Mouse (Mus musculus) adrenal gland, postnatal 25 days (tissue): ENCODE results near the gene Itpr1. TPM values are rescaled to one million over a fixed set of nuclear protein-coding genes. Genes with fewer than 3 reads are reported as not detected.

Source experiments
- DNase-seq: peaks from one replicate; pipeline ENCODE4 v3.0.0; 2021; ENCODE audit warnings: mixed read lengths
- total RNA-seq: library from RNA; stranded (reverse); gene quantifications from 2 replicates; pipeline ENCODE4 v1.2.3, GENCODE M21; 2021

Gene Itpr1
- total RNA-seq, 1 experiment from 2014 or later, result 168 TPM

DNA sequence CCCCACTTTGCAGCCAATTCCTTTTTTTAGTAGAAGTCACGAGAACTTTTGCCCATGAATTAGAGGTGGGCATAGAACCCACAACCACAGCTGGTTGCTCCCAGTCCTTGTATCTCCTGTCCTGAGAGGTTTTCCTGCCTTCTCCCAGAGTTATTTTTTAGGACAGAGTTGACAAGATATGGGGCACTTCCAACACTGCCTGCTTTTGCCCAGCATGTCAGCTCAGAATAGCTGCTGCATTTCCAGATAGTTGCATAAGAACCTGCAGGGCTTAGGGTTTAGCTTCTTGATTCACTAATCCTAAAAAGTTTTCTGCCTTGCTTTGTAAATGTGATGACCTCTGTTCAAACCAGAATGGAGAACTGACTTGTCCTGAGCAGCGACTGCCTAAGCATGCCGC lies 185.1 kb downstream of the Itpr1 start:
- no peak for DNase-seq

DNA sequence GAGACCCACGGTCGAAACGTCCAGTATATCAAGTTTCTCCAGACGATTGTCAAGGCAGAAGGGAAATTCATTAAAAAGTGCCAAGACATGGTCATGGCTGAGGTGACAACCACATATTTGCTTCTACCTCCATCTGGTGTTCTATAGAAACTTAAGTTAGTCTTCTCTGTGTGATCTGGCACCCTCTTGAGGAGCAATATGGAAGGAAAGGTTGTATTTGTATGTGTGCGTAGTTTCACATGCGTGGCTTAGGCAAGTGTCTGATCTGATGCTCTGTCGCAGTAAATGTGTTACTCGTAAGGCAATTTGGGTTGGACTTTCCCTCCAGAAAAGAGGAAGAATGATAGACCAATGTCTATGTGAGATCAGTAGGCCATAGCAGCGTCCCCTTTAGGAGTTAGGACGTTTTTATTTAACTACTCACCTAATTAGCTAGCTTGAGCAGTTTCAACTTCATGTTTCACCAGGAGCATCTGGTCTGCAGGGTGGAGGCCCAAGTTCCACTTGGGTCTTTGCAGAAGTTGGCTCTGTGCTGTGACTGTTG lies 188.6 kb downstream of the Itpr1 start:
- DNase-seq, result no peak

DNA sequence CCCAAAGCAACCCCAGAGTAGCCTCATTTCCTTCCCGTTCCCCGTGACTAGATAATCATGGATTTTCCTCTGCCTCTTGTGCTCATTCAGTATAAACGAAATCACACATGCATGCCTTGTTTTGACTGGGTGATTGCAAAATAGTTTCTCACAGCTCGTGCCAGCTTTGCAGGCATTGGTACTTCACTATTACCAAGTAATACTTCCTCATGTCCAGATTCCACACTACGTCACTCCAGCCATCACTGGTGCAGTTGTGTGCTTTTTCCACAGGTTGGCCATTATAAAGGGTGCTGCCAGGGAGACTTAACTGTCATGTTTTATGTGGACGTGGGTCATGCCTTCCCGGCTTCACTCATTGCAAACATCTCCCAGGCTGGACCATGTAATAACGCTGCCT lies 191.8 kb downstream of the Itpr1 start:
- DNase-seq, result no peak

DNA sequence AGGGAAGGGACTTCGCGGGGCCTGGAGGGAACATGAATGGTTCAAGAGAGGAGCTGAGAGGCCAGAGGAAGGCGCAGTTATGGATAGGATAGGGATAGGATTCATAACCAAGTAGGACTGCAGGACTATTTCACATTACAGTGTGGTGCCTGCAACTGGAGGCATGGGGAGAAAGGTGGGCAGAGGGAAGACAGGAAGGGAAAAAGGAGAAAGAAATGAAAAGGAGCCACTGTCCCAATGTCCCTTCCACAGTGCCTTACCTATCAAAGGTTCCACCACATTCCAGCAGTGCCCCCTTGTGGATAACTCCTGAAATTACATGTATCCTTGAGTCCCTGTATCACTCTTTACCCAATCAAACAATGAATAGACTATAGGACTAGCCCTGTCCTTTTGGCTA lies 195.2 kb downstream of the Itpr1 start:
- DNase-seq, result peak; percentile 18

DNA sequence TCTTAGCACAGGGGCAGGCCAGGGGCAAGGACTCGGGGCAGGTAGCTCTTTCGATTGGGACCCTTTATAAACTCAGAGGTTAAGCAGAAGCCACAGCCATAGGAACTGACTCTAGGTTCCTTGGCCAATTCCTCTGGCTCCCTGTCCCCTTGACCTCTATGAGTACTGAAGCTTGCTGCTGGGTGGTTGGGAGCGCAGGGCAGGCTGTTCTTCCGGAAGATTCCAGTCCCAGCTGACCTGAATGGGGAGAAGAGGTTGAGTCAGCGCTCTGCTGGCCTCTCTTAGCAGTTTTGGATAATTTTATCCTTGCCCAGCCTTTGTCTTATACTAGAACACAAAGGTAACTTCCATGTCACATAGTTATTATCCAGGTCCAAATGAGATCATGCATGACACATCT lies 195.8 kb downstream of the Itpr1 start:
- DNase-seq, result peak; percentile 8

DNA sequence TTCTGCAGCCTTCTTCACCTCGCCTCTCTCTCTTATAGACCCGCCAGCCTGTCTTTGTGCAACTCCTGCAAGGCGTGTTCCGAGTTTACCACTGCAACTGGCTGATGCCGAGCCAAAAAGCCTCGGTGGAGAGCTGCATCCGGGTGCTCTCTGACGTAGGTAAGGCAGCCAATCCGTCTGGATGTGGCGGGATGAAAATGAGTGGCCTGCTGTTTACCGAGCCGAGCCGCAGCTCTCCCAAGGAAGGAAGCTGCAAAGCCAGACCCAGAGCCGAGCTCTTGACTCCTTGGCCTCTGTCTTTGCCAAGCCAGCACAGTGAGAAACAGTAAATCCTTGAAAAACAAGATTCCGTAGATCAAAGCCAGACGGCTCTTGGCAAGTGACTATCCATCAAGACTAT lies 197.9 kb downstream of the Itpr1 start:
- peak; percentile 27 for DNase-seq

DNA sequence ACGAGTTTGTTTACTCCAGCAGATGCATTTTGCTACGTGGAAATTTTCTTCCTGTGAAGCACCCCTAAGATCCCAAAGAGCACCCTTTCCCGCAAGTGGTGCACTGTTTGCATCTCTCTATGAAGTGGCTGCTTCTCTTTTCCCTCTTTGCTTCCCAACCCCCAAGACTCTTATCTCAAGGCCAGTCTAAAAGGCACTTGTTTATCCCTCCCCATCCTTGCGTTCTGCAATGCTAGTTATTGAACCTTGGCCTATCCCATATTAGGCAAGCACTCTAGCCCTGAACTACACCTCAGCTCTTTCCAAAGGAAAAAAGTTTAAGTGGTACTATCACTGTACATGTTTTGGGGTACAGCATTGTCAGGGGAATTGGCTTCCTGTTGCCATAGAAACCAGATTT lies 198.3 kb downstream of the Itpr1 start:
- no peak for DNase-seq

DNA sequence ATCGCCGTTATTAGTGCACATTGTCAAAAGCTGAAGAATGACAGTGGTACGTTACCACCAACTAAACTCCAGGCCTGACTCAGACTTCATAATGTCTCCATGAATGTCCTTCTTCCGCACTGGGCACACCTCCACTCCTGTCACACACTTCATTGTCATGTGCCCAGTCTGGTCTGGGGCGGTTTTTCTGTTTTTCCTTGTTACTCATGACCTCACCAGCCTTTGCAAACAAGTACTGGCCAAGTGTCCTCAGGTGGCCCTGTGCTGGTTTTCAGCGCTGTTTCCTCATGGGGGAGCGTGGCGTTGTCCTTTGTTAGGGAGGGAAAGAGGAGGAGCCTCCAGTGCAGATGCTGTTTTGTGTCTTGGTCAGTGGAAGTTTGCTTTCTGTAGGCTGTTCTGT lies 200.1 kb downstream of the Itpr1 start:
- DNase-seq, result no peak

DNA sequence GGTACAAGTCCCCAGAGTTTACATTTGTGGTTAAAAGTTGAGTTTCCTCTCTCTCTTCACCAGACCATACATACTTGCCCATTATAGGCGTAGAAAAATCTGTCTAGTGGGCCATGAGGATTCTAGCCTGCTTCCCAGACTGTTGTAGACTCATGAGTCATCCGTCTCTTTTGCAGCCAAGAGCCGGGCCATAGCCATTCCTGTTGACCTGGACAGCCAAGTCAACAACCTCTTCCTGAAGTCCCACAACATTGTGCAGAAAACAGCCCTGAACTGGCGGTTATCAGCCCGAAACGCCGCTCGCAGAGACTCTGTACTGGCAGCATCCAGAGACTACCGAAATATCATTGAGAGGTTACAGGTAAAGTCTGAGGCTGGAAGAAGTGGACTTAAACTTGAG lies 200.7 kb downstream of the Itpr1 start:
- no peak for DNase-seq

DNA sequence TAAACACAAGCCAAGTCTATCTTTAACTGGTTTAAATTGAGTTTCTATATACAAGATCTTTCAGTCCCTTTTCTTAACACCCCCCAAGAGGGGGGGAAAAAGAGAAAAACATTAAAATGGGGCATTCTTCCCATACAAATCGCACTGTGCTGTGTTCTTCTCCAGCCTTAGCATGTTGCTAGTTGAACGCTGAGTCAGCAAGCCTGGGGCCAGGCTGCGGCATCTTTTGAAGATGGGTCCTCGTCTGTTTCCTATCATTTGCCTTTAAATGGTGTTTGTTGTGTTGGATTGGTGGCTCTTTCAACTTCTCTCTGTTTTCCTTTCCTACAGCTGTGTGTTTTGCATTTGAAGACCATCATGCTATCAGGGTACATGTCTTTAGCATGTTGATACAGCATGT lies 203.0 kb downstream of the Itpr1 start:
- no peak for DNase-seq

DNA sequence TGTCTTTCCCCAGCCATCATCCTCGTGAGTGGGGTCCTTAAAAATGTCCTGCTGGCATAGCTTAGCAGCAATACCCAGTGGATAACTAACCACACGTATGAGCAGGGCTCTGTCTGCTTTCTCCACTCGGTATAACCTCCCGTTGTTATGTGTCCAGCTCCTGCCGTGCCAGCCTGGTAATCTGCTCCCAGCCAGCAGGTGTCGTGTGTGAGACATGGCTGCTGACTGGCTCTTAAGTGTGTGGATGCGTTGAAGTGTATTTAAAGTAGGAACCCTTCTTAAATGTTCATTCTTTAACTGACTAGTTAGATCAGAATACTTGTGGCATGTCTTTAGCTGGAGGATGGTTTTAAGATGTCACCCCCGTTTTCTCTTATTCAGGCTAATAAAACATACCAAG lies 204.6 kb downstream of the Itpr1 start:
- peak; percentile 61 for DNase-seq

DNA sequence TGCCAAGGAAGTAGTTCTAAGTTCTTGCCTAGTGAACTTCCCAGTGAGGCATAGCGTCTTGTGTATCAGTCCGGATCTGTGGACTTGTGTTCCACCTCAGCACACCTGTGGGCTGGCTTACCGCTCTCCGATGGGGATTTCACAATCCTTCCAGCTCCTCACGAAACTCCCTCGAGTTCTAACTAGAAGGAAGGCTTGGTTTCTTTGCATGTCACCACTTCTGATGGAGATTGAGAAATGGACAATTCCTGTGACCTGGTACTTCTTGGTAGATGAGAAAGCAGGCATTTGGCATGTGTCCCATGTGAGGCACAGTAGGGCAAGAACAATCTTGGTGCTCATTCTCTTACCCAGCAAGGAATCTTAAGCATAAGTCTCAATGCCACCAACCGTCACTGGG lies 205.3 kb downstream of the Itpr1 start:
- no peak for DNase-seq

DNA sequence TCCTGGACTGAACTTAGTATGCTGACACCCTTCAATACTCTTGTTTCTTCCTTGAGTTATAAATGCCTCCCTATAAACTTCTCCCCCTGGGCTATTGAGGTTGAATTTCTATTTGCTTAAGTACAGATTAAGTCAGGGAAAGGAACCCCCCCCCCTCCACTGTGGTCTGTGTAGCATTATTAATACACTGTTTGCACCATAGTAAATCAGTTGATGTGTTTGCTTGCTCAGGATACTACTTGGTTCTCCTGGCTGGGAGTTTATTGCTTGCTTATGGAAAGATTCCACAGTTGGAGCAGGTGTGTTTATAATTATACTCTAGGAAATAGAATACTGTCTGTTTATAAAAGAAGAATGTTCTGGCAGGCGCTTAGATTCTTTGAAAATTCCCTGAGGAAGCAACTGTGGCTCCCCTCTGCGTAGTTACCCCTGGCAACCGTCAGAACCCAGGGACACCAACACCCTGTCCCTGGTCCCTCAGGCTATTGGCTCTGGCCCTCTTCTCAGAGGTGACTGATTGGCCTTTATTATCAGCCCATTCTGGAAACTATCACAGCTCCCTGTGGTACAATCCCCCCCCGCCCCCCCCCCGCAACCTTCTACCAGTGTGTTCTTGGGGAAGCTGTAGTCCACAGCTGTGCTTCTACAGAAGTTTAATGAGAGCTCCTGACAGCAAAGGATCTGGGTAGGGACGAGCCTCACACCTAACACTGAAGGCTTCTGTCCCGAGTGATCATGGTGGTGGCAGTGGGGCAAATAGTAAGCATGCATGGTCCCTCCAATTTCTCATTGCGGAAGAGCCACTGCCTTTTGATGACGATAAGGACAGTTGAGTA lies 212.1 kb downstream of the Itpr1 start:
- DNase-seq, result no peak

DNA sequence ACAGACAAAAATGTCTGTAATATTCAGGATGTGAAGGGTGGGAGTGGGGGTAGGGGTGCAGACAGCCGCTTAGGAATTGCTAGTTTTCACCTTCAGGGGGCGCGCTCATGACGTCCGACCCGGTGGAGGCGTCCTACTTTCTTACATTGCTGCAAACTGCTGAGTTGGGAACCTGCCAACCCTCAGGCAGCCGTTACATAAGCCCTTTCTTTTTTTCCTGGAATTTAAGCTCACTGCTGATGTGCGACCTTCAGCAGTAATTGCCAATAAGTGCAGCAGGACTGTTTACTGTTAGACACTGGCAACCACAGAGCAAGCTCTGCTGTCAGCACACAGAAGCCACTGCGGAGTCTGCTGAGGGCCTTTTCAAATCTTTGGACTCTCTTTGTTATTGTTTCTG lies 213.9 kb downstream of the Itpr1 start:
- DNase-seq, result peak; percentile 86

DNA sequence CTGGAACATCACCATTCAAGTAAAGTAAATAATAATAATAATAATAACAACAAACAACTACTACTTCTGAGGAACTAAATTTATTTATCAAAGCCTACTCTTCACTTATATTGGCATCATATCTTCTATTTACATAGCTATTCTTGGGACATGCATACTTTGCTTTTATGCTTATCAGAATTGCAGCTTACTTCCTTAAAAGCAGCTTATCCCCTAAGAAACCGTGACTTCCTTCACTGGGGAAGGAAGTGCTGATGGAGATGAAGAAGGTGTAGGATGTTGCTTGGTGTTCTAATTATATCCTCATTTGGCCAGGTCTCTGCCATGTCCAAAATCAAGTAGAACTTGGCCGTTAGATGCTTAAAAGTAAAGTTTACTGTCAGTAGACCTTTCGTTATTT lies 215.5 kb downstream of the Itpr1 start:
- DNase-seq, result no peak

DNA sequence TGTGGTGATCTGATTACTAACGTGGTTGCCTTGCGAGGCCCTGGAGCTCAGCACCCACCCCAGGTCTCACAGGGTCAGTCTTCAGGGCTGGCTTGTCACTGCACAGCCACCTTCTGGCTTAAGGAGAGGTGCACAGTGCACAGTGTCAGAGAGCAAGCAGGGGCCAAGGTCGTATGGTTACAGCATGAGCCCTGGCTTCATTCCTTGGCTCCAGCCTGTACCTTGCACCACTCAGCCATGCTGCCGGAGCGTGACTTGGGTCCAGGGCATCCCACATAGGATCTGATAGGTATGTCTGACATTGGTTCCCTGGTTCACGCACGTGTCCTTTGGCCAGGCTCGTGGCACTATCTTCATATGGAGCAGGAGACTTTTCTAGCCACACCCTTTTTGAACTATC lies 217.1 kb downstream of the Itpr1 start:
- DNase-seq, result peak; percentile 49

DNA sequence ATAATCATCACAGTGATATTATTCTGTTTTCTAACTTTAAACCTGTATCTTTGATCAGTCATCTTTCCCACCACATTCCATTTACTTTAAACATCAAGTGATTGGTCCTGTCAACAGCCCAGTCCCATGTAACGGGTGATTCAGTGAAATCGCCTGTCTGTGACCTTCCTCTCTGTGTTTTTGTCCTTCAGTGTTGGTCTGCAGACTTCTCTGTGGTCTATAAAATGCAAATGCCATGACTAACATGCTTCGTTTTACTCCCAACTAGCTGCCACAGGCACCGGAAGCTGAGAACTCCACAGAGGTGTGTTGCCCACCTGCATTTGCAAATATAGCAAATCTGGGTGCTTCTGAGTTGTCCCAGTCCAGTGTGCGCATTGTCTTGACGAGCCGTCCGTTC lies 218.3 kb downstream of the Itpr1 start:
- DNase-seq, result no peak

DNA sequence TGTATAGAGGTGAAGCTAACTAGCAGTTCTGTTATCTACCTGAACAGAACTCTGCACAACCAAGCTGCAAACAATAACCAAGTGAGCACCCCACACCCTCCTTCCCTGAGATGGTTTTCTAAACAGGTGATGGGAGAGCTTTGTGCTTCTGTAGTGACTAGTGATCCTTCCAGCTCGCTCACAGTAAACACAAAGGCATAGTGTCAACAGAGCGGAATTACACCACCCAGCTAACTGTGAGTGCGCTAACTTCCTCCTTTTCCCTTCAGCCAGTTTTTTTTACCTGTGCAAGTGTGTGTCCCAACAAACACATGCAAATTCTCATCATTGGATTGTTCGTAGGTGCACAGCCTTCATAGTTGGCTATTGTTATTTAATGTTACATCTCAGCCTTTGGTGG lies 219.9 kb downstream of the Itpr1 start:
- no peak for DNase-seq

DNA sequence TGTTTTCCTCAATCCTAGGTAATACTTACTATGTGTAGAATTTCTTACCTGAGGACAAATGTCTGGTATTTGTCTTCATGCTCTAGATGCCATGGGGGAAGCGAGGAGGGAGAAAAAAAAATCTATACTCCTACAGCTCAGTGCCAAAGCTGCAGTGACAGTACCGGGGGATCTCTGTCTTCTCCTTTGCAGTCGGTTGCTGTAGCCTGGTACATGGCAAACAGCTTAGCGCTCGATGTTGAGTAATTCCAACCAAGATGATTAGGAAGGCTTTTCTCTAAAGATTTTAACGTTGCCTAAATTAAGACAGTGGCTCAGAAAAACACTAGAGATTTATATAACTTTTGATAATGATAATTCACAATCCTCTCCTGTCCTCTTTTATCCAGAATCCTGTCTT lies 221.9 kb downstream of the Itpr1 start:
- DNase-seq, result no peak

DNA sequence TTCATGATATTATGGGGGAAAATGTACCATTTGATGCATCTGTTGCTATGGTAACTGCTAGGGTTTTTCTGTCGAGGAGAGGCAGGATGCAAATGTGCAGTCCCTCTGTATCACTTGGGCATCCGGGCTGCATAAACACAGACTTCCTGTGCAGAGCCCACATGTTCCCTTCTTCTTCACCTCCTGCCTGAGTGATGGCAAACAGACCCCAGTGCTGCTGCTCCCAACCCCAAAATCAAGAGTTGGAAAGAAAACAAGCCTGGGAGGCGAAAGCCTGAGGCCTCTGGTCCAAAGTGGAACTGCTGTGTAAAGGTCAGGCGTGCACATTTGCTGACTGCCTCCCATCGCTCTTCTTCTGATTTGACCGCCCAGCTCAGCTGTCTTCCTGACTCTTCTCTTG lies 222.6 kb downstream of the Itpr1 start:
- DNase-seq, result no peak

DNA sequence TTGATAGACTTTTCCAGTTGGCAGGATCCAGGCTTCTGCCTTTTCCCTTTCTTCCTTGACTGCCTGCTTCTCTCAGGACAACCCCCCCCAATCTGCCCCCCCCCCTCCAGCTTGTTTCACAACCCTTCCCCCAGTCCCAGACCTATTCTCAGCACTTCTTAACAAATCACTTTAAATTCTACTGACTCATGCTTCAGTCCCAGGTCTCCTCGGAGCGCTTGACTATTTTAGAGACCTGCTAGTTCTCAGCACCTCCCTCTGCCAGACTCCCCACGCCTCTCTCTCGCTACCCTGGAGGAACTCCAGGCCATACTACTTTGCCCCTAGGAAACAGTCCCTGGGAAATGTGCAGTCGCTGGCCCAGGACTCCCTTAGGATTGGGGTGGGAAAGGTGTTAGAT lies 223.7 kb downstream of the Itpr1 start:
- DNase-seq, result no peak

DNA sequence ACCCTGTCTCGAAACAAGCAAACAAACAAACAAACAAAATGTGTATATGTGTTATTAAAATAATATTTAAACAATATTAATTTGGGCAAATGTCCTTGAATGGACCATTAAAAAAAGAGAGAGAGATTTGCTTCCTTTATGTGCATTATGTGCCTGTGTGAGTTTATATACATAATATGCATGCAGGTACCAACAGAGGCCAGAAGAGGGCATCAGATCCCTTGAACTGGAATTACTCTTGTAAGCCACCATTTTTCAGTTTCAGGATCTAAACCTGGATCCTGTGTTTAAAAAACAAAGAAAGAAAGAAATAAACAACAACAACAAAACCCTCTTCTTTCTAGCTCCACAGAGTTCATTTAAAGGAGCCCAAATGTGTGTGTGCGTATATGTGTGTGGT lies 228.4 kb downstream of the Itpr1 start:
- DNase-seq, result no peak

DNA sequence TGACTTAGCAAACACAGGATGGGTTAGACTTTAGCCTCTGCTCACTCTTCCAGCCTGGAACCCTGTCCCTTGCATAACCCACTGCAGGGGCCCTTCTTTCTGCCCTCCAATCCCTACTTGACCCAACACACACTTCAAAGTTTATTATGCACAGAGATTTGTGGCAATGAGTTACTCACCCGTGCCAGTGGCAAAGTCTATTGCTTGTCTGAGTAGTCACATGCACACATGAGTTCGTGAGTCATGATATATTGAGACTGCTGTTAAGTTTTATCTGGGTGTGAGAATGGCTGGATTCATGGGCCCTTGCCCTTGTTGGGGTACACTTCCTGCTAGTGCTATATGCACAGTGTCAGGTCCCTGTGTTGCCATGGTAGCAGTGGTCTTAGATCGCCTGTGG lies 229.4 kb downstream of the Itpr1 start:
- no peak for DNase-seq

DNA sequence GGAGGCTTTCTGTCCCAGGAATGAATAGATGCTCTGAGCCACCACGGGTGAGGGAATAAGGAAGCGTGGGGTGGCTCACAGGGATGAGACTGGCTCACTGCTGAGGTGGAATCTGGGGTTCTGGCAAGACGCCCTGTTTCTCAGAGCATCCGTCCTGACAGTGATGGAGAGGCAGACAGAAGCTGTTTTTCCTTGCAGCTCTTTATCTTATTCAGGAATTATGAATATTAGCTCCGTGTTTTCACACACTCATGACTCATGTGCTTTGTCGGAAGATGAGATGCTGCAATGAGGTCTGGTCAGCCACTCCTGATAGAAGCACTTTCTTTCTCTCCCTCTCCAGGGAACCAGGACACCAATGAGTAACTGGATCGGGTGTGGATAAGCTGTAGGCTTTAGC lies 231.5 kb downstream of the Itpr1 start:
- peak; percentile 28 for DNase-seq

DNA sequence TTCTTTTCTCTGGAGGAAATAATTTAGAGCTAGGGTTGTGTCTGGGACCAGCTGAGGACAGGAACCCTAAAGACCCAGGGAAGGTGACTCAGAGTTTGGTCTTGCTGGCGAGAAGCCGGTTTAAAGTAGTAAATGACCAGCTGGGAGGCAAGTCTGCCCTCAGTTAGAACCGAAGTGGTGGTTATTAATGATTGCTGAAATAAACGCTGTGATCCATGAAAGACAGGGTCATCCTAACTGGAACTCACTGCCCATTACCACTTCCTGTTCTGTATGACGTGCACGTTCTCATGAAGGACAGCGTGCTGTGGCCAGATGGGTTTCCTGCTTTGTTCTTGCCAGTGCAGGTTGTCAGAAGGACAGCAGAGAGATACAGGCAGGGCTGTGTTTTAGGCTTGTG lies 232.1 kb downstream of the Itpr1 start:
- no peak for DNase-seq
